Mouse (Mus musculus) megakaryocyte, embryonic 14.5 days (primary cell): ENCODE measurements at regions not wholly inside any gene's neighbourhood (a gene's known extent, or its start where the extent isn't known, plus 50 kb on each side); places are given as distances from the start of the nearest gene placed in this dataset.

Experiments
- FLI1 ChIP-seq: IDR thresholded peaks from 2 replicates; pipeline ENCODE4 v1.6.1; 2012; ENCODE audit warnings: low read length, inconsistent platforms, mixed read lengths
- GATA1 ChIP-seq: IDR thresholded peaks from 3 replicates; pipeline ENCODE4 v1.6.1; 2012; ENCODE audit warnings: mixed read lengths, low read length, inconsistent platforms, borderline replicate concordance

DNA sequence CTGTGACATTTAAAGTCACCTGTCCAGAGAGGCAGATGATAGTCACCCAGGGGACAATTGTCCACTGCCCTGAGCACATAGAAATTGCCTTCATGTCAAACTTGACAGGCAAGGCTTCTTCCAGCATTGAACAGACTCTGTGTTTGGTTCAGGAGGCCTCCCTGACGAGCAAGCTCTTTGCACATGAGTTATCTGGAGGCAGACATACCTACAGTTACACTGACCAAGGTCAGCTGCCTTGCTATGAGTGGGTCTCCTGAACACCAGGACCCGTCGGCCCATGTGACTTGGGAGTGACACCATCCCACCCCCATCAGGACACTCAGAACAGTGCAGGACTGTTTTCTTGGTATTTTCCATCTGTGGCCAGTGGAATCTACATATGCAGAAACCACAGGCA is 282.3 kb upstream of the Irx4 start:
- TF ChIP-seq GATA1 (no peak), FLI1 (no peak)
